Mouse (Mus musculus) forebrain, embryonic 14.5 days (tissue): Measurements from ENCODE around the gene Bmp6. TPM values are rescaled to one million over a fixed set of nuclear protein-coding genes. Genes with fewer than 3 reads are reported as not detected.

Experiments
- ATAC-seq: fragments of 200-750 bp; cut with Nextera tagmentation; 2 replicates; pipeline ENCODE4 v1.8.0; 2017; ENCODE audit warnings: mild to moderate bottlenecking, moderate library complexity
- DNase-seq: peaks from one replicate; pipeline ENCODE4 v3.0.0-alpha.2; 2015; ENCODE audit warnings: low spot score
- H3K27ac ChIP-seq: fragments of 300-500 bp; sonication (generic); 2 replicates; pipeline ENCODE4 v1.5.1; 2014; ENCODE audit warnings: low read depth, mild to moderate bottlenecking, control low read depth, low read length, moderate library complexity
- H3K27me3 ChIP-seq: fragments of 300-500 bp; sonication (generic); replicated peaks from 2 replicates; pipeline ENCODE4 v1.6.1; 2014; ENCODE audit warnings: low read length, control low read depth, mixed read lengths; ENCODE audit not compliant: control insufficient read depth, insufficient read depth
- H3K36me3 ChIP-seq: fragments of 300-500 bp; sonication (generic); 2 replicates; pipeline ENCODE4 v1.6.1; 2014; ENCODE audit warnings: low read length, control low read depth; ENCODE audit not compliant: control insufficient read depth, insufficient read depth
- H3K4me1 ChIP-seq: fragments of 300-500 bp; sonication (generic); 2 replicates; pipeline ENCODE4 v1.6.1; 2014; ENCODE audit warnings: antibody characterized with exemption, low read length, control low read depth; ENCODE audit not compliant: control insufficient read depth, insufficient read depth
- H3K4me2 ChIP-seq: fragments of 300-500 bp; sonication (generic); 2 replicates; pipeline ENCODE4 v1.6.1; 2014; ENCODE audit warnings: mild to moderate bottlenecking, control low read depth, low read length
- H3K4me3 ChIP-seq: fragments of 300-500 bp; sonication (generic); 2 replicates; pipeline ENCODE4 v1.5.1; 2014; ENCODE audit warnings: low read depth, low read length, control low read depth
- H3K9ac ChIP-seq: fragments of 300-500 bp; sonication (generic); 2 replicates; pipeline ENCODE4 v1.6.1; 2014; ENCODE audit warnings: mild to moderate bottlenecking, low read length, control low read depth, moderate library complexity
- H3K9me3 ChIP-seq: fragments of 300-500 bp; sonication (generic); replicated peaks from 2 replicates; pipeline ENCODE4 v1.6.1; 2016; ENCODE audit warnings: low read length, control low read depth, mixed read lengths; ENCODE audit not compliant: control insufficient read depth
- WGBS: fragments of 180-500 bp; shearing (Covaris S2); extraction: QIAGEN DNeasy Blood & Tissue Kit; methylation state at CpG from one replicate; pipeline ENCODE4 v1.1.7; 2014; 5-methylcytosine and 5-hydroxymethylcytosine counted together
- polyA plus RNA-seq: library from polyadenylated mRNA; unstranded; fragments of >200 nt; fragmentation: Nextera tagmentation; extraction: Ambion mirVana; gene quantifications from 2 replicates; pipeline ENCODE4 v1.2.1, GENCODE M21; 2014

Gene Bmp6
- polyA plus RNA-seq, 1 experiment from 2014 or later = 2.6 TPM

DNA sequence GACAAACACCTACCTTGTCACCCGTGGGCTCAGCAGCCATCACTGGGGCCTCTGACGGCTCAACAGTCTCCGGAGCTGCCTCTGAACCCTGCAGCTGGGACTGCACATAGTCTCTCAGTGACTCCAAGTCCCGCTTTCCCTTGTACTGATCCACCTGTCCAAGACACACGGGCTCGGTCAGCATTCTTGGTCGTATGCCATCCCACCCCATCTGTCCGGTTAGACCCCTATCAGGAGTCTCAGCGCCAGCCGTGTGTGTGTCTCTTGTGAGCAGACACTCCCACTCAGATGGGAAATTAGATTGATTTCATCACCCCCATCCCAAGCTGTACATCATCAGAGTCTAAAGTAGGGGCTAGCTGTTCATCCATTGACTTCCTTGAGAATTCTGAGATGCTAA, 162.0 kb downstream of the Bmp6 start:
- peaks cover 53% of the 10 kb centered on the region for H3K36me3 ChIP-seq

DNA sequence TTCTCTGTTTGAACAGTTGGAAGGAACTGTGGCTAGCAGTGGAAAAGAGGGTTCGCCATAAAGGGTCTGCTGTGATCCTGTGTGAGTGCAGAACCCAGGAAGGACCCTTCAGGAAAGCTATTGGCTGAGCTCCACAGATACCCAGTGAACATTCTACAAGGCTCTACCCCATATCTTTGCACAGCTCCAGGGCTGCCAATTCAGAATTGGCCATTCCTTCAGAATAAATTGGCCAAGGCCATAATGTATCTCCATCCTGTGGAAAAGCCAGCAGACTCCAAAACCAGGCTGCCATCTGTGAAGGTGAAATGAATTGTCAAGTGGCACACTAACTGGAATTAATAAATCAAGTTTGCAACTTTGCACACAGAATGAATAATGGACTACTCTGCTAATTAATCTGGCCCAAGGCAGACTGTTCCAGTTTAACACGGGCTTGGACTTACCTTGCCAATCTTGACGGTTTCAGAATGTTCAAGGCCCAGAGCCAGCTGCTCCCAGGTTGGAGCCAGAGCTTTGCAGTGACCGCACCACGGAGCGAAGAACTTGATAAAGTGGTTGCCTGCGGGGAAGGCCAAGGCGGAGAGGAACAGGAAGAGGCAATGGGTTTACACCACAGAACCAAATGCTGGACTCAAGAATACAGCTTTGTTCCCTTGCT, 164.9 kb downstream of the Bmp6 start:
- 86% methylated on average over 8 of the region's 8 CpGs for whole genome bisulfite sequencing
- no peak overlapping the region for H3K4me2 ChIP-seq
- ATAC-seq = no peak
- H3K36me3 ChIP-seq = peaks cover 40% of the 10 kb centered on the region
- no peak overlapping the region for H3K27ac ChIP-seq
- DNase-seq = no peak
- H3K9me3 ChIP-seq = no peaks in the 10 kb centered on the region
- no peak overlapping the region for H3K9ac ChIP-seq
- no peaks in the 10 kb centered on the region for H3K27me3 ChIP-seq
- no peak overlapping the region for H3K4me3 ChIP-seq
- H3K4me1 ChIP-seq = no peaks in the 10 kb centered on the region

More for the DNA sequence above, 162.0 kb downstream of the Bmp6 start:
- Histone ChIP-seq H3K9me3 (no peaks in the 10 kb centered on the region), H3K4me2 (no peak overlapping the region), H3K27me3 (no peaks in the 10 kb centered on the region), H3K27ac (no peak overlapping the region), H3K4me3 (no peak overlapping the region), H3K9ac (no peak overlapping the region), H3K4me1 (no peaks in the 10 kb centered on the region)
- no peak for DNase-seq
- 93% methylated on average over 10 of the region's 10 CpGs for WGBS
- ATAC-seq = no peak

DNA sequence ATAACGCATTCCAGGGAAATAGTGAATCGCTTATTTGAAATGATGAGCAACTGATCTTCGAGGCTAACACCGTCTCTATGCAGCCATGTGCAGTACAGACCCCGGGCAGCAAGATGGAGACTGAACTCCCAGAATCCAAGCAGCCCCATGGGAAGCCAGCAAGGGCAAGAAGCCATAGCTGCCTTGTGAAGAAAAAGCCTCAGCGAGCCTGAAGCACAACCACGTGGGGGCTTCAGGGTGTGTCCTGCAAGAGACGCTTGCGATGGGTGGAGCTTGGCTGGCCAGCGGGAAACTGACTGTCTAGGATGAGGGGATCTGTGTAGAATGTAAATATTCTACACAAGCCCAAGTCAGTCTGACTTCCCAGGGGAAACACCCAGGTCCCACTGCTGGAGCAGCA, 167.1 kb downstream of the Bmp6 start:
- Histone ChIP-seq H3K4me3 (no peak overlapping the region), H3K9ac (no peak overlapping the region), H3K27me3 (no peaks in the 10 kb centered on the region), H3K4me2 (no peak overlapping the region), H3K36me3 (peaks cover 35% of the 10 kb centered on the region), H3K9me3 (no peaks in the 10 kb centered on the region), H3K27ac (no peak overlapping the region), H3K4me1 (no peaks in the 10 kb centered on the region)
- DNase-seq (no peak), ATAC-seq (no peak)
- 91% methylated on average over 10 of the region's 10 CpGs for WGBS

DNA sequence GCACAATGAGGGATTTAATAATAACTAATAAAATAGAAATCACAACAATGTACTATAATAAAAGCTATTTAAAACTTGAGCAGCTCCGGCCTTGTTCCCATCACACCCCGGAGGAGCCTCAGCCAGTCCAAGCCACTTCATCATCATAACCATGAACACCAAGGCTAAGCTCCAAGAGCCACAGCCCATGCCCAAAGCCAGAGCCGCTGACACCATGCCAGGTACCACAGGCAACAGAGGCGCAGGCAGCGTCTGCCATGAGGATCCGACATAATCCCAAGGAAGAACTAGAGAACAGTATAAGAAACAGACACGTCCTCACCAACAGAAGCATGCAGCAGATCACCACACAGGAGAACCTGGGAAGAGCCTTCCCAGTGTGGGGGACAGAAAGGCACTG, 169.0 kb downstream of the Bmp6 start:
- Histone ChIP-seq H3K27me3 (no peaks in the 10 kb centered on the region), H3K27ac (no peak overlapping the region), H3K4me3 (no peak overlapping the region), H3K4me1 (no peaks in the 10 kb centered on the region), H3K9me3 (no peaks in the 10 kb centered on the region), H3K4me2 (no peak overlapping the region), H3K9ac (no peak overlapping the region), H3K36me3 (peaks cover 49% of the 10 kb centered on the region)
- WGBS = 95% methylated on average over 7 of the region's 7 CpGs
- ATAC-seq (no peak), DNase-seq (no peak)

DNA sequence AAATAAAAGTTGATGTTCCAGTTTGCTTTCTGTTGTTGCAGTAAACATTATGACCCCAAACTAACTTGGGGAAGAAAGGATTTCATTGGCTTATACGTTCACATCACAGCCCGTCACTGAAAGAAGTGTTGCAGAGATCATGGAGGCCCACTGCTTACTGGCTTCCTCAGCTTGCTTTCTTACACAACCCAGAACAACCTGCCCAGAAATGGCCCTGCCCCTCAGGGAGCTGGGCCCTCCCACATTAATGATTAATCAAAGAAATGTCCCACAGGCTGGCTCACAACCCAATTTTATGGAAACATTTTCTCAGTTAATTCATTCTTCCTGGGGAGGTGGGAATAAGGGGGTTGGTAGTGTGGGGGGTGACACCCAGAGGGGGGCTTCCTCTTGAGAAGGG, 170.5 kb downstream of the Bmp6 start:
- Histone ChIP-seq H3K27ac (no peak overlapping the region), H3K9me3 (no peaks in the 10 kb centered on the region), H3K4me2 (no peak overlapping the region), H3K4me1 (no peaks in the 10 kb centered on the region), H3K36me3 (peaks cover 56% of the 10 kb centered on the region), H3K9ac (no peak overlapping the region), H3K27me3 (no peaks in the 10 kb centered on the region), H3K4me3 (no peak overlapping the region)
- no peak for ATAC-seq
- WGBS = 91% methylated on average over 2 of the region's 2 CpGs
- no peak for DNase-seq

DNA sequence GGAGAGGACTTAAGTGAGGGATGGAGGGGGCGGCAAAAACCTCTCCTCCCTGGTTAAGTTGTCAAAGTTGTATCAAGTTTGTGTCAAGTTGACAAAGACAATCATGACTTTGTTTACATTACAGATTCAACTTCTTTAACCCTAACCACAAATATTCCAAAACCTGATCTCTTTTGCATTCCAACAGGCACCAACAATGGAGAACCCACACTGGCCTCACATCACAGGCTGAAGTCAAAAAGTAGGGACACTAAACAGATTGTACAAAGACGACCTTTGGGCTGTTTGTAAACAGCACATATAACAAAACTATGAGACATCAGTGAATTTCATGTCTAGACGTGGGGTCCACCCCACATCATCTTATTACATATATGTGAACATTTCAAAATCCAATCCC, 170.9 kb downstream of the Bmp6 start:
- Histone ChIP-seq H3K9me3 (no peaks in the 10 kb centered on the region), H3K4me1 (no peaks in the 10 kb centered on the region), H3K27ac (no peak overlapping the region), H3K36me3 (peaks cover 58% of the 10 kb centered on the region), H3K4me3 (no peak overlapping the region), H3K27me3 (no peaks in the 10 kb centered on the region), H3K4me2 (no peak overlapping the region), H3K9ac (no peak overlapping the region)
- WGBS = 86% methylated on average over 3 of the region's 3 CpGs
- DNase-seq = no peak
- no peak for ATAC-seq

DNA sequence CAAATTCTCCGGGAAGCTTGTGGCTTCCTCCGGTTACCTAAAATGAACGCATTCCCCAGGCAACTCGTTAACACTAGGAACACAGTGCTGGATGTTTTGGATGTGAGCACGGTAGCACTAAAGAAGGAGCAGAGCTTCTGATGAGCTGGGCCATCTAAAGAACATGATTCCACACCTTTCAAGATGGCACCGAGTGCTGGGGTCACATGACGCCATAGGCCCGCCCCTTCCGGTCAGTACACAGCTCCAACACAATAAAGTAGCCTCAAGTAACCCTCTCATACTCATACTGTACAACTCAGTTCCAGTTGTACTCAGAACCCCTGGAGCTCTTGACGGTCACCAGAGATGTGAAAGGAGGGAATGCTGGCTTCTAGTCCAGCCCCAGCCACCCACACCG, 171.7 kb downstream of the Bmp6 start:
- 91% methylated on average over 11 of the region's 11 CpGs for WGBS
- Histone ChIP-seq H3K36me3 (peaks cover 64% of the 10 kb centered on the region), H3K9ac (no peak overlapping the region), H3K4me3 (no peak overlapping the region), H3K4me2 (no peak overlapping the region), H3K27me3 (no peaks in the 10 kb centered on the region), H3K9me3 (no peaks in the 10 kb centered on the region), H3K4me1 (no peaks in the 10 kb centered on the region), H3K27ac (no peak overlapping the region)
- no peak for ATAC-seq
- DNase-seq = no peak

DNA sequence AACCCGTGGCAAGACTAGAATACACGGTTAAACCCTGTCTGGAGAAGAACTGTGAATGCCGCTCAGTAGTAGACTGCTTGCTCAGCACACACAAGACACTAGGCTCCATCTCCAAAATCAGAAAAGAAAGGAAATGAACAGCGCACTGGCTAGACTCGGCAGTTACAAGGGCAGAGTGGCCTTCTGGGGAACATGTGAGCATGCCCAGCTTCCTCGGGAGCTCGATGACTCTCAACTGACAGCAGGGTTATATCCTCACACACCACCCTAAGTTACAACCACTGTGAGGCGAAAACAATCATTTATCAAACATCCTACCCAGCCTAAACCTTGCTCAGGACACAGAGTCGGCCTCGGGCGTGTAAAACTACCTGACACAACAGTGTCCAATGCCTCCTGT, 175.4 kb downstream of the Bmp6 start:
- Histone ChIP-seq H3K4me3 (no peak overlapping the region), H3K36me3 (peaks cover 60% of the 10 kb centered on the region), H3K4me1 (no peaks in the 10 kb centered on the region), H3K4me2 (no peak overlapping the region), H3K27ac (no peak overlapping the region), H3K27me3 (no peaks in the 10 kb centered on the region), H3K9ac (no peak overlapping the region), H3K9me3 (no peaks in the 10 kb centered on the region)
- no peak for DNase-seq
- no peak for ATAC-seq
- WGBS = 91% methylated on average over 11 of the region's 11 CpGs

DNA sequence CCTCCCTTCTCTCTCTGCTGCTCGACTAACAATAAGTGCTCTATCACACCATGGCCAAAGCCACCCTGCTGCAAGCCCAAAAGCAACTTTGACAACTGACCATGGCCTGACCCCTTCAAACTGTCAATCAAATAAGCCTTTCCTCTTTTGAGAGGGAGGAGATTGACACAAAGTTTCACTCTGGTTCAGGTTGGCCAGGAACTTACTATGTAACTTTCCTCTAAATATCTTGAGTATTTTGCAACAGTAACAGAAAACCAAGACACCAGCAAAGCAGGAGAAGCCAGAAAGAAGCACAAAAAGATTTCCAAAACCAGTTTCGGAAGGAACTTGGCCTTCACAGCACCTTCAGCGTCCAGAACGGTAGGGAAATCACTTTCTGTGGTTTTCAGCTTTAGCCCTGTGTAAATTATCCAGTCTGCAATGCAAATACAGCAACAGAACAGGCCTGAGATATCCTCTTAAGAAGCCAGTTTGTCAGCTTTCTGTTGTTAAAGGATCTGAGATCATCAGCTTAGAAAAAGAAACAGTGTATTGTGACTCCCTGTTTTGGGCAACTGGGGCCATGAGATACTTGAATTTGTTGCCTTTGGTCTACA, 177.2 kb downstream of the Bmp6 start:
- Histone ChIP-seq H3K4me3 (no peak overlapping the region), H3K9ac (no peak overlapping the region), H3K9me3 (no peaks in the 10 kb centered on the region), H3K27ac (no peak overlapping the region), H3K27me3 (no peaks in the 10 kb centered on the region), H3K4me1 (peaks cover 3% of the 10 kb centered on the region; the same call in 1 of the 2 replicates), H3K4me2 (no peak overlapping the region), H3K36me3 (peaks cover 51% of the 10 kb centered on the region)
- 76% methylated on average over 4 of the region's 4 CpGs for WGBS
- no peak for ATAC-seq
- no peak for DNase-seq
